In the genomic region with DNA sequence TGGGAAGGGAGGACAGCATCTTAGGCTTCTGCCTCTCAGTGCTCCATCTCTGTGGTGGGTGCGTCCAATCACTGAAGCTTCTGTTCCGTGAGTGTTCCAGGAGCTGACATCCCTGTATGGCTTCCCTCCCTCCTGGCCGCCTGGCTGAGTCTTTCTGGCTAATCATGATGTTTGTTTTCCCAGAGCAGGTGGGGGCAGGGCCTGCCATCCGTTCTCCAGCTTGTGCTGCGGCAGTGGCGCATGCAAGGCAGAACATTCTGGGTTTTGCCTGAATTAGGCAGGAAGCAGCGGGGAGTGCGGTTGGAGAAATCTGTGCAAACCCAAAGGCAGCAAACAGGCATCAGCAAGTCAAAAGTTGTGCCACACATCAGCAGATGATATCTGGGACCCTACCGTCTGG, we compare ENCODE assay signal across 10 mouse cellular contexts. TPM values are rescaled to one million over a fixed set of nuclear protein-coding genes. Genes with fewer than 3 reads are reported as not detected.
DNase-seq lines count a peak whose midpoint lies in the region; ATAC-seq and TF ChIP-seq lines count a peak whose summit lies in the region.
"Had no signal": no experiment of that assay in that cellular context is flagged by ENCODE, and none has a peak within 500 bp of the region (broad histone marks: within the 10 kb centered on the region; RNA-seq: fewer than 3 reads in every experiment).

No protein-coding gene starts in this region.

- no peak overlapping the region for H3K9ac ChIP-seq in lung, embryonic 14.5 days
- H3K9ac ChIP-seq in heart, adult 2 months (ENCODE audit: low read depth, low read length) = no peak overlapping the region
- H3K9ac ChIP-seq: liver, embryonic 15.5 days had no signal

- H3K27me3 ChIP-seq in lung, embryonic 14.5 days (ENCODE audit: insufficient read depth, low read length) = no peaks in the 10 kb centered on the region
- H3K27me3 ChIP-seq in heart, adult 2 months (ENCODE audit: control insufficient read depth, insufficient read depth, low read length) = no peaks in the 10 kb centered on the region

- no peak for TF ChIP-seq EP300 in heart, adult 2 months (IDR thresholded peaks at IDR 0.05; ENCODE audit: insufficient read depth, low read depth, low read length)

- no peaks in the 10 kb centered on the region for H3K36me3 ChIP-seq in lung, embryonic 14.5 days (ENCODE audit: insufficient read depth)
- no peaks in the 10 kb centered on the region for H3K36me3 ChIP-seq in heart, adult 2 months (ENCODE audit: control insufficient read depth, insufficient read depth, low read length)
- H3K36me3 ChIP-seq: G1E; liver, embryonic 15.5 days had no signal

- H3K4me3 ChIP-seq in lung, embryonic 14.5 days (ENCODE audit: low read depth, low read length) = no peak overlapping the region
- no peak overlapping the region for H3K4me3 ChIP-seq in heart, adult 2 months
- H3K4me3 ChIP-seq: liver, embryonic 15.5 days had no signal

- intact Hi-C loops in heart, adult 2 months (cut with DNase I) = no loop called here

- H3K79me2 ChIP-seq in heart, adult 2 months (replicated peaks; ENCODE audit: control insufficient read depth, insufficient read depth, low read length) = no peaks in the 10 kb centered on the region

- no peaks in the 10 kb centered on the region for H3K9me3 ChIP-seq in lung, embryonic 14.5 days (ENCODE audit: low read depth, low read length)
- H3K9me3 ChIP-seq: liver, embryonic 15.5 days had no signal

- WGBS in lung, embryonic 14.5 days = 27% methylated on average over 9 of the region's 9 CpGs
- 69% methylated on average over 9 of the region's 9 CpGs for WGBS in heart, adult 2 months

- no peak overlapping the region for H3K27ac ChIP-seq in lung, embryonic 14.5 days (ENCODE audit: low read depth)
- no peak overlapping the region for H3K27ac ChIP-seq in heart, adult 2 months
- H3K27ac ChIP-seq: liver, embryonic 15.5 days had no signal

- no peak overlapping the region for H3K4me2 ChIP-seq in lung, embryonic 14.5 days
- H3K4me2 ChIP-seq: liver, embryonic 15.5 days had no signal

- TF ChIP-seq CTCF in lung, embryonic 14.5 days (IDR thresholded peaks at IDR 0.05; ENCODE audit: low read depth) = no peak
- no peak for TF ChIP-seq CTCF in heart, adult 2 months (IDR thresholded peaks at IDR 0.05)

- peaks cover 3% of the 10 kb centered on the region; the same call in 1 of the 2 replicates for H3K4me1 ChIP-seq in lung, embryonic 14.5 days (ENCODE audit: insufficient read depth)
- peaks cover 3% of the 10 kb centered on the region for H3K4me1 ChIP-seq in heart, adult 2 months (ENCODE audit: control insufficient read depth, insufficient read depth, low read length)

- peak; percentile 16 for DNase-seq in lung, embryonic 14.5 days
- no peak for DNase-seq in lung, postnatal 36 days
- DNase-seq in layer of hippocampus, postnatal 36 days = peak; percentile 77
- DNase-seq in right cerebral cortex, postnatal 4 days = peak; percentile 53
- DNase-seq in cerebellum, adult 9-11 months = no peak
- DNase-seq in gastrocnemius, postnatal 10 days = no peak
- no peak for DNase-seq in heart, adult 2 months

- no peak for TF ChIP-seq POLR2A in heart, adult 2 months (IDR thresholded peaks at IDR 0.05; ENCODE audit: insufficient read depth, low read depth, low read length)

- no peak for ATAC-seq in lung, embryonic 14.5 days (ENCODE audit: insufficient read depth)
- peak; percentile 74 for ATAC-seq in frontal cortex, adult (ENCODE audit: low TSS enrichment)

RNA-seq across cellular contexts. Expression of gene Traf3, which starts 20.9 kb away (rescaled TPM):
- 10.7 and 11.7 TPM in 2 replicates for polyA plus RNA-seq in lung, embryonic 14.5 days (2014; fragmentation: Nextera tagmentation; extraction: Ambion mirVana)
- 10 to 100 TPM; 71.9 to 86.6 TPM for total RNA-seq in layer of hippocampus, postnatal 36 days (2021)
- 10 to 100 TPM; 20.6 to 26.6 TPM for total RNA-seq in gastrocnemius, postnatal 10 days (2021)
- 10 to 100 TPM; 12.4 to 13.9 TPM for total RNA-seq in heart, adult 2 months (2021)
- 11.8 and 14.2 TPM in 2 replicates for polyA plus RNA-seq in heart, adult 2 months (2012; rRNA removed)
- polyA plus RNA-seq: G1E had no signal

RNA-seq across cellular contexts. Expression of gene 4930595D18Rik, which starts 39.0 kb away (rescaled TPM):
- polyA plus RNA-seq in lung, embryonic 14.5 days (2014; fragmentation: Nextera tagmentation; extraction: Ambion mirVana) = not detected in 2 replicates
- not detected for total RNA-seq in layer of hippocampus, postnatal 36 days (2021)
- under 1 TPM; 0.31 to 0.45 TPM for total RNA-seq in gastrocnemius, postnatal 10 days (2021)
- total RNA-seq in heart, adult 2 months (2021) = not detected
- polyA plus RNA-seq in heart, adult 2 months (2012; rRNA removed) = not detected in 2 replicates
- polyA plus RNA-seq: G1E; liver, embryonic 15.5 days had no signal

Comparison
In these comparisons a context has a peak if more than half of its experiments do, and no peak if none do; other contexts are left out.
1. DNase-seq: peak in lung, embryonic 14.5 days (single experiment), layer of hippocampus, postnatal 36 days (2 of 2) and right cerebral cortex, postnatal 4 days (single experiment); none in lung, postnatal 36 days (single experiment), cerebellum, adult 9-11 months (single experiment), gastrocnemius, postnatal 10 days (single experiment) and heart, adult 2 months (0 of 2).